Mouse (Mus musculus) bone marrow macrophage, adult 2 months (primary cell): Measurements from ENCODE around the gene Gm47995.
"Not testable (repeated sequence)": the region's sequence is repeated elsewhere in the genome, so short reads cannot be mapped to it uniquely, and the experiment has no call there.

Experiments
- CTCF ChIP-seq: IDR thresholded peaks from 2 replicates; pipeline ENCODE4 v1.5.1; 2012; ENCODE audit warnings: low read depth, mild to moderate bottlenecking, low read length, moderate library complexity
- POLR2A ChIP-seq: IDR thresholded peaks from 2 replicates; pipeline ENCODE4 v1.6.1; 2012; ENCODE audit warnings: mild to moderate bottlenecking, low read depth, low read length, borderline replicate concordance

- not testable (repeated sequence) for TF ChIP-seq CTCF, POLR2A
Observed at GRCm38 (mm10) chr1:151195986-151196385, 2.3 kb upstream of the Gm47995 start.
